Mouse (Mus musculus) spleen, adult 2 months (tissue): ENCODE measurements around the gene Kiss1r.

ENCODE experiments used
- CTCF ChIP-seq: fragments of 200-500 bp; IDR thresholded peaks from 2 replicates; pipeline ENCODE4 v1.5.1; 2011; ENCODE audit warnings: mild to moderate bottlenecking, inconsistent platforms; ENCODE audit not compliant: insufficient read depth, insufficient read length, insufficient replicate concordance; ENCODE audit errors: extremely low read depth
- POLR2A ChIP-seq: fragments of 200-500 bp; IDR thresholded peaks from 2 replicates; pipeline ENCODE4 v1.6.1; 2011; ENCODE audit warnings: low read depth, low read length, inconsistent platforms

DNA sequence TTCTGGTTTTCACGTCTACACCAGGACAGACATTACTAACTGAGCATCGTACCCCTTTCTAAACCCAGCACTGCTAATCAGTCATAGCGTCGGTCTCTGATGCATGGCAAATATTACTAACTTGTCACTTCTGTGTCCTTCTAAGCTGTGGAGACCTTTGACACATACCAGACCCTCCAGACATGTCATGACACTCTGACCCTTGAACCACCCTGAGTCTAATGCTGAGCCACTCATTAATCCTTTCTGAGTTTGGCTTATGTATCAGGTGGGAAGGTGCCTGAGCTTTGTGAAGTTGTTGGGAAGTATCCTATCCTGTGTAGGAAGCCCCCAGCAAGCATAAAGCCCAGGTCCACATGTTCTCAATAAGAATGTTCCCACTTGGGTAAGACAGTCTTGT is 33.1 kb downstream of the Kiss1r start:
- TF ChIP-seq POLR2A, result no peak
- TF ChIP-seq CTCF, result no peak
